Mouse (Mus musculus): ENCODE measurements around the gene Piga.
A peak's percentile ranks its signal among the peaks of the same experiment; 100 is the strongest.

Gene Piga

DNA sequence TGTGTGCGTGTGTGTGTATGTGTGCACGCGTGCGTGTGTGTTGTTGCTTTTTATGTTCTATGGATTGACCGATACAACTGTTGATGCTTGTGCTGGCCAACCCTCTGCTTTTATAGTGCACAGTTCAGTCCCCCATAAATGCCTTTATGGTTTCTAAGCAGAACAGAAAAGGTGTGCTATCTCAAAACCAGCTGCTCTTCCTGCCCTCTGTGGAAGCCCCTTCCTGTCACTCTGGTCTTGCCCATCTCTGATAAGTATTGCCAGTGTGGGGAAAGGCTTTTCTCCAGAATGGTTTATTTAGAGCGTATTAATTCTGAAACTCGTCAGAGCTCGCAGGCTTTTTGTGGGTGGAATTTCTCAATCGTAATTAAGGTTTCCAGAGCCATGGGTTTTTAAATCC, 13.1 kb downstream of the Piga start:
- DNase-seq (ENCODE audit: low read depth, low spot score), result no peak

DNA sequence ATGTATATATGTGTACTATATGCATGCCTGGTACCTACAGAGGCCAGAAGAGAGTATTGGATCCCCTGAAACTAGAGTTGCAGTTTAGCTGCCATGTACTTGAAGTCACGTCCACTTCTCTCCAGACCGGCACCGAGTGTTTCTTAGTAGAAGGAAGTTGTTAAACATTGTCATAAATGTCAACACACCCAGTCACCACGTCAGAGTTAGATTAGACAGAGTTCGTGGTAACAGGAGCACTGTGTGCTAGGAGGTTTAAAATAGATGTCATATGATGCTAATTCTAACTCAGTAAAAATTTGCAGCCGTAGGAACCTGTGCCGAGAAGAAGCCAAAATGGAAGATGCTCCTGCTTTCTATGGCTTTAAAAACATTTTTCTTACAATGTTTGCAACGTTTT, 17.1 kb downstream of the Piga start, which contains the start of gene Asb11:
Gene Asb11, plus strand, starts transcription at position 286 of the 400 bp plus-strand sequence.
- DNase-seq (ENCODE audit: low read depth, low spot score), result no peak

DNA sequence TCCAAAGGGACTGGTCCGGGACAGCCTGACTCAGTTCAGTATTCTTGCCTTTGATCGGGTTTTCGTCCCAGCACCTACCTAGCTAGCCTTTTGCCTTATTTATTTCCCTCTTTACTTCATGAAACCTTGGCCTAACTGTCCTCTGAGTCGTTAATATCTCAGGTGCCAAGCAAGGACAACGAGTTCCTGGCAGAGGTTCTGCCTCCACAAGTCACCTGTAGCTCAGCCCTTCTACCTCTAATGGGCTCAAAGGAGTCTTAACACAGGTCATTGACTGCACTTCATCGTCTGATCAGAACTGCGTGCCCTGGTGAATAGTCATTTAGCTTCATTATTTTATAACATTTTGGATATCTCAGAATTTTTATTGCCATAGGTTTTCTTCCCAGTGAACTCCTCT, 19.9 kb downstream of the Piga start:
- DNase-seq (ENCODE audit: low read depth, low spot score), result no peak

DNA sequence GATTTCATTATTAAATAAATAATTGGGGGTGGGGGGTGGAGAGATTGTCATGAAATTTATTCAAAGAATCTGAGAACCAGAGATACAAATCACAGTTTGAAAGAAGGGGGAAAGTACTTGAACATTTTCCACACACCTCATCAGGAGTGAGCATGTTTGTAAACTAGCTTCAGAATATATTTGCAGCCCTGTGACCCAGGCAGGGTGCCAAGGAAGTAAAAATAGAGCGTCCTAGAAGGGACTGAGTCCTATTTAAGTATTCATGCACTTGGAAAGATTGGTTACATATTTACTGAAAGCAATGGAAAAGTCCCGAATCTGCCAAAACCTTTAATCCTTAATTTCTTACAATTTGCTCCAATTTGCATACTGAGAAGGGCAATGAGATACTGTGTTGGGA, 20.6 kb downstream of the Piga start:
- DNase-seq (ENCODE audit: low read depth, low spot score), result no peak

DNA sequence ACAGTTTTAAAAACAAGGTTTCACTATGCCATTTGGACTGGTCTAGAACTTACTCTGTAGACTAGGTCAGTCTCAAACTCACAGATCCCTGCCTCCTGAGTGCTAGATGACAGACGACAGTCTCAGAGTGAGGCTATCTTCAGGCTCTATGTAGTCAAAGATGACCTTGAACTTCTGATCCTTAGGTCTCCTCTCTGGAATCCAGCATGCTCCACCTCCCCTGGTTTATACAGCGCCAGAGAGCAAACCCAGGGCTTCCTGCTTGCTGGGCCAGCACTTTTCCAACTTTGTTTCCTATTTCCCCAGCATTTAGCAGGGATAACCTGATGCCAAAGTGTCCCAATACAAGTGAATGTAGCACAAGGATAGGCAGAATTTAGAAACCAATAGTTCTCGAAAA, 21.1 kb downstream of the Piga start:
- no peak for DNase-seq (ENCODE audit: low read depth, low spot score)

DNA sequence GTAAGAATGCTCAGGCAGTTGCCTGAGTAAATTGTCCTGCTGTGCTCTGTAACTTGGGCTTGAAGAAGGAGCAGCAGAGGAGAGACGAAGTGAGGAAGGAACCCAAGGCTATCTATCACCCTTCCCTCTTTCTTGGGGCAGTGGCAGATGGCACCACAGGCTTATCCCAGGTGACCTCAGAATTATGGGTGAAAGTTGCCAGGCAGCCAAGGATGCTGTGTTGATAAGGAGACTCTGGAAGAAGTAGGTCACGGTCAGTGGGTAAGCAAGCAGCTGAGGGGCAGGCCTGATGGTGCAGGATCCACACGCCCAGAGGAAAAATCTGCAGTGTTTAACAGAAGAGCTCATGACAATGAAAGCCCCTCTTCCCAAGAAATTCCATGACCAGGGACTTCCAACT, 21.7 kb downstream of the Piga start:
- DNase-seq (ENCODE audit: low read depth, low spot score), result peak; percentile 11

DNA sequence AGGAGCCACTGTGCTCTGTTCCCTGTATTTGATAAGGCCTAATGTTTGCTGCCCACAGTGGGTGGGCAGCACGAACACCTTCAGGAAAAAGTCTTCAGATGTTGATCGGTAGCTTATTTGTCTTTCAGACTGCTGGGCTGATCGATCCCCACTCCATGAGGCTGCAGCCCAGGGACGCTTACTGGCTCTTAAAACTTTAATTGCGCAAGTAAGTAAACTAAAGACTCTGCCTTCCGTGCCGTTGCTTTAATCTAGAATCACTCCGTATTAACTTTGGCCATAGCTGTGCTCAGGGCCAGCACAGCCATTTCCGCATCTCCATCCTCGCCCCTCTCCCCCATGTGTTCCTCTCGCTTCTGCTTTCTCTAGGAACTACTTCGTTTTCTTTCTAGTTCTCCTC, 26.0 kb downstream of the Piga start:
- no peak for DNase-seq (ENCODE audit: low read depth, low spot score)

DNA sequence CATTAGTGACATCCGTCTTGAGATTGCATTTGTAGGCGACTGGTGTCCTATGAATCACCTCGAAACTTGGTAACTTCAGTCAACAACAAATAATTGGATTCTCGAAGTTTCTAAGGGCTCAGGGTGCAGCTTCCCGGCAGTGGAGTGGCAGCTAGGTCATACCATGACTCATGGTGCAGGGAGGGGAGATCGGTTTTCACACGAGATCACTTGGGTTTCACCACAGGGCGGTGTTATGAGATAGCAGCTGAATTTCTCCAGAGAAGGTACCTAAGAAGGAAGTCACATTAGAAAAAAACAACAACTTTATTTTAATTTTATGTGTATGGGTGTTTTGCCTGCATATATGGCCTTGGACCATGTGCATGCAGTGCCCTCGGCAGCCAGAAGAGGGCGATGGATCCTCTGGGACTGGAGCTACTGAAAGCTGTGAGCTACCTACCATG, 26.5 kb downstream of the Piga start:
- DNase-seq (ENCODE audit: low read depth, low spot score), result no peak

DNA sequence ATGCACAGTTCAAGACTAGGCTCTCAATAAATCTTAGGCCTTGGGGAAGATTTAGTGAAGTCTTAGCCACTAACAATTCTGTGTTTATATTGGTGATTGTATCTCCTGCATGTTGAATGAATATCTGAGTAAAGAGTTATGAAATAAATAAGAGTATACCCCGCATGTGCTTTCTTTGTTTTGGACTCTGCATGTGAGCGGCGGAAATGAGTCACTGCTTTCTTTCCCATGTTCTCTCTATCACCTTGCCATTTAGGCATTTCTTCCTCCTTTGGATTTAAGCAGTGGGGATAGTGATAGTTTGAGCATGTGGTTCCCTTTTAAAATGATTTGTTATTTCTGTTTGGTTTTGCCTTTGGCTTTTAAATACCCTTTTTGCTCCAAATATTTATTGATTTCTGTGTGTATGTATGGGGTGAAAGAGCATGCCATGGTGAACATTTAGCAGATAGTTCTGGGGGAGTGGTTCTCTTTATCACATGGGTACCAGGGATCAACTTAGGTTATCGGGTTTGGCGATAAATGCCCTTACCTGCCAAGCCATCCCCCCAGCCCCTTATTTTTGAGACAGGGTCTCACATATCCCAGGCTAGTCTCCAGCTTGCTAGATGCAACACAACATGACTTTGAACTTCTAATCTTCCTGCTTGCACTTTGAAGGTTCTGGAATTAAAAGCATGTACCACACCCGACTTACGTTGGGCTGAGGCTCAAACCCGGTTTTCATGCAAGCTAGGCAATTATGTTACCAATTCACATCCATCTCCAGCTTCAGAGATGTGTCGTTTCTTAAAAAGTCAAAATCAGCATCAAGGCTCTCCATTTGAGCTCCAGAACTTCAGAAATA, 27.5 kb downstream of the Piga start:
- no peak for DNase-seq (ENCODE audit: low read depth, low spot score)

DNA sequence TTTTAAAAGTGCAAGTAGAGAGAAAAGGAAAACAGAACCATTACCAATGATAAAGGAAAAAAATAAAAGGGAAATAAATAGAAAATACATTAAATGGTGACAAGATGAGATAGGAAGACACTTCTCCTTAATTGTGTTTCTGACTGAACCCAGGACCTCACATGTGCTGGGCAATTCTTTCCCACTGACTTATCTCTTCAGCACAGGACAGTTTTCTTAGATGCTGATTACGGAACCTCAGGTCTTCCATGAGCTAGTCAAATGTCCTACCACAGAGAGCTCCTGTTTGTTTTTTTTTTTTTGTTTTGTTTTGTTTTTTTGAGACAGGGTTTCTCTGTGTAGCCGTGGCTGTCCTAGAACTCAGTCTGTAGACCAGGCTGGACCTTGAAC, 28.1 kb downstream of the Piga start:
- no peak for DNase-seq (ENCODE audit: low read depth, low spot score)

DNA sequence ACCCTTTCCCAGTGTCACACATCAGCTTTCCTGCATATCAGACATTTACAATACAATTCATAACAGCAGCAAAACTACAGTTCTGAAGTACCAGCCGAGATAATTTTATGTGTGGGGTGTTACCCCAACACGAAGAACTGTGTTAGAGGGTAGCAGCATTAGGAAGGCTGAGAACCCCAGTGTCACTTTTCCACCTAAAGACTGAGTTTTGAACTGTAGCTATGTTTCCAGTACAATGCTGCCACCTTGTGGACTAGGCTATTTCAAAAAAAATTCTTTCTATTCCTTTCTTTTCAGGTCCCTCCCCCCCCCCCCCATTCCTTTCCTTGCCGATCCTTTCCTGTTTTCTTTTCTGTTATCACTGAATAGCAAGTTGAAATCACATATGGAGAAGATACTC, 29.6 kb downstream of the Piga start:
- DNase-seq (ENCODE audit: low read depth, low spot score), result peak; percentile 28

DNA sequence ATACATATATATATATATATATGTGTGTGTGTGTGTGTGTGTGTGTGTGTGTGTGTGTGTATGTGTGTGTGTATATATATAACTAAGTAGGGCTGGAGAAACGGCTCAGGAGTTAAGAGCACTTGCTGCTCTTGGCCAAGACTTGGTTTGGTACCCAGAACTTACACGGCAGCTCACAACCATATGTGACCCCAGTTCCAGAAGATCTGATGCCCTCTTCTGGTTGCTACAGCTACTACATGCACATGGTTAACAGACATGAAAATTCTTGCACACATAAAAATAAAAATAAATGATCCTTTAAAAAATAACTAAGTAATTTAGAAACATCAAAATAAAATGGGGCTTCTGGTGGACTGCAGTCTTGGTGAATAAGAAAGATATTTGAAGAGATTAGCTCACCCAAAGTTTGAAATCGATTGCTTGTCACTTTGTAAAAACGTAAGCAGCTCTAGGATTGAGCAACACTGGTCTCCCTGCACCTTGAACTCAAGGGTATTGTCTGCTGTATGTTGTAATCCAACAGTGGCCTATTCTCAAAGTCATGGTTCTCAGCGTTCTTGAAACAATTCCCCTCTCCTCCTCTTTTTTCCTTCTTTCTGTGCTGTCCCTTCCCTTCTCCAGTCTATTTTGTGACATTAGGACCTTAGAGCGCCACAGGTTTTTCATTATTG, 39.8 kb downstream of the Piga start:
- no peak for DNase-seq (ENCODE audit: low read depth, low spot score)

Measured in retina, postnatal 7 days (tissue).